Mouse (Mus musculus) midbrain, embryonic 12.5 days (tissue): ENCODE data around the gene Prss50. TPM values are rescaled to one million over a fixed set of nuclear protein-coding genes. Genes with fewer than 3 reads are reported as not detected.

ENCODE experiments used
- ATAC-seq: fragments of 200-750 bp; cut with Nextera tagmentation; 2 replicates; pipeline ENCODE4 v1.8.0; 2017; ENCODE audit warnings: low read depth, moderate TSS enrichment, moderate library complexity; ENCODE audit not compliant: low FRiP score
- H3K27ac ChIP-seq: fragments of 300-500 bp; sonication (generic); replicated peaks from 2 replicates; pipeline ENCODE4 v1.5.1; 2016; ENCODE audit warnings: mild to moderate bottlenecking
- H3K27me3 ChIP-seq: fragments of 300-500 bp; sonication (generic); 2 replicates; pipeline ENCODE4 v1.6.1; 2016; ENCODE audit warnings: mild to moderate bottlenecking
- H3K36me3 ChIP-seq: fragments of 300-500 bp; sonication (generic); 2 replicates; pipeline ENCODE4 v1.6.1; 2016
- H3K4me1 ChIP-seq: fragments of 300-500 bp; sonication (generic); 2 replicates; pipeline ENCODE4 v1.6.1; 2016
- H3K4me2 ChIP-seq: fragments of 300-500 bp; sonication (generic); replicated peaks from 2 replicates; pipeline ENCODE4 v1.6.1; 2016; ENCODE audit warnings: mild to moderate bottlenecking, moderate library complexity
- H3K4me3 ChIP-seq: fragments of 300-500 bp; sonication (generic); 2 replicates; pipeline ENCODE4 v1.5.1; 2016; ENCODE audit warnings: mild to moderate bottlenecking
- H3K9ac ChIP-seq: fragments of 300-500 bp; sonication (generic); replicated peaks from 2 replicates; pipeline ENCODE4 v1.6.1; 2016; ENCODE audit warnings: mild to moderate bottlenecking, moderate library complexity
- H3K9me3 ChIP-seq: fragments of 300-500 bp; sonication (generic); 2 replicates; pipeline ENCODE4 v1.6.1; 2016; ENCODE audit warnings: mild to moderate bottlenecking
- WGBS: fragments of 180-500 bp; shearing (Covaris S2); methylation state at CpG from one replicate; pipeline ENCODE4 v1.1.7; 2016; 5-methylcytosine and 5-hydroxymethylcytosine counted together
- polyA plus RNA-seq: library from polyadenylated mRNA; unstranded; fragments of >200 nt; fragmentation: Nextera tagmentation; extraction: Ambion mirVana; gene quantifications from 2 replicates; pipeline ENCODE4 v1.2.1, GENCODE M21; 2016

Prss50 gene
- polyA plus RNA-seq, 1 experiment from 2014 or later: not detected

- Histone ChIP-seq H3K4me3 (no peak overlapping the region), H3K27ac (no peak overlapping the region), H3K27me3 (peaks cover 69% of the 10 kb centered on the region), H3K4me2 (no peak overlapping the region), H3K9ac (no peak overlapping the region), H3K9me3 (no peaks in the 10 kb centered on the region), H3K4me1 (peaks cover 33% of the 10 kb centered on the region), H3K36me3 (no peaks in the 10 kb centered on the region)
- no peak for ATAC-seq
- 82% methylated on average over 5 of the region's 5 CpGs for WGBS
These were observed 20.1 kb downstream of the Prss50 start for GRCm38 (mm10) chr9:110877888-110878287.

- no peak for ATAC-seq
- Histone ChIP-seq H3K4me3 (peak within 1 kb of the TSS; percentile 43), H3K27me3 (peaks cover 55% of the 10 kb centered on the region), H3K9me3 (no peaks in the 10 kb centered on the region), H3K36me3 (no peaks in the 10 kb centered on the region), H3K4me1 (peaks cover 24% of the 10 kb centered on the region), H3K27ac (no peak within 1 kb of the TSS), H3K9ac (peak within 1 kb of the TSS; percentile 11; the same call in 1 of the 2 replicates), H3K4me2 (peak within 1 kb of the TSS; percentile 65)
- 13% methylated on average over 12 of the region's 12 CpGs for WGBS
These were observed 21.6 kb downstream of the Prss50 start, which contains the start of gene Als2cl for GRCm38 (mm10) chr9:110879191-110879920. Gene Als2cl, plus strand, starts transcription at chr9:110879870.

- peaks cover 17% of the 10 kb centered on the region for H3K4me1 ChIP-seq
- H3K27ac ChIP-seq: no peak within 1 kb of the TSS
- H3K27me3 ChIP-seq: peaks cover 52% of the 10 kb centered on the region
- peak within 1 kb of the TSS; percentile 11; the same call in 1 of the 2 replicates for H3K9ac ChIP-seq
- 1% methylated on average over 39 of the region's 57 CpGs for WGBS
- peak within 1 kb of the TSS; percentile 65 for H3K4me2 ChIP-seq
- no peaks in the 10 kb centered on the region for H3K9me3 ChIP-seq
- peak within 1 kb of the TSS; percentile 43 for H3K4me3 ChIP-seq
- no peak for ATAC-seq
- no peaks in the 10 kb centered on the region for H3K36me3 ChIP-seq
These were observed 22.3 kb downstream of the Prss50 start, which contains the start of gene Tmie for GRCm38 (mm10) chr9:110879998-110880561. Gene Tmie, minus strand, starts transcription at chr9:110880113.

GRCm38 (mm10) chr9:110880772-110881171, 23.0 kb downstream of the Prss50 start:
- H3K4me3 ChIP-seq: peak overlapping the region; percentile 43; the same call in 1 of the 2 replicates
- peak overlapping the region; percentile 65 for H3K4me2 ChIP-seq
- no peak for ATAC-seq
- H3K36me3 ChIP-seq: no peaks in the 10 kb centered on the region
- H3K27ac ChIP-seq: no peak overlapping the region
- H3K4me1 ChIP-seq: peaks cover 12% of the 10 kb centered on the region
- no peak overlapping the region for H3K9ac ChIP-seq
- H3K27me3 ChIP-seq: peaks cover 48% of the 10 kb centered on the region
- no peaks in the 10 kb centered on the region for H3K9me3 ChIP-seq
- WGBS: 75% methylated on average over 4 of the region's 4 CpGs

GRCm38 (mm10) chr9:110881953-110882352, 24.2 kb downstream of the Prss50 start:
- Histone ChIP-seq H3K9me3 (no peaks in the 10 kb centered on the region), H3K27ac (no peak overlapping the region), H3K27me3 (peaks cover 48% of the 10 kb centered on the region), H3K36me3 (no peaks in the 10 kb centered on the region), H3K4me3 (no peak overlapping the region), H3K4me1 (peaks cover 12% of the 10 kb centered on the region), H3K9ac (no peak overlapping the region), H3K4me2 (no peak overlapping the region)
- ATAC-seq: no peak
- 79% methylated on average over 7 of the region's 7 CpGs for WGBS

- no peaks in the 10 kb centered on the region for H3K9me3 ChIP-seq
- WGBS: 76% methylated on average over 9 of the region's 9 CpGs
- H3K27ac ChIP-seq: no peak overlapping the region
- no peaks in the 10 kb centered on the region for H3K36me3 ChIP-seq
- 0 out of 2 replicates have a peak, but pooled peaks cover 5% of the 10 kb centered on the region for H3K4me1 ChIP-seq
- H3K4me3 ChIP-seq: no peak overlapping the region
- ATAC-seq: no peak
- no peak overlapping the region for H3K4me2 ChIP-seq
- peaks cover 5% of the 10 kb centered on the region; the same call in 1 of the 2 replicates for H3K27me3 ChIP-seq
- no peak overlapping the region for H3K9ac ChIP-seq
These were observed 29.9 kb downstream of the Prss50 start for GRCm38 (mm10) chr9:110887388-110888303.

- H3K4me1 ChIP-seq: 0 out of 2 replicates have a peak, but pooled peaks cover 5% of the 10 kb centered on the region
- 90% methylated on average over 14 of the region's 14 CpGs for WGBS
- H3K4me3 ChIP-seq: no peak overlapping the region
These were observed 31.2 kb downstream of the Prss50 start for GRCm38 (mm10) chr9:110888935-110889334.

GRCm38 (mm10) chr9:110890026-110890783, 32.4 kb downstream of the Prss50 start:
- H3K4me3 ChIP-seq: no peak overlapping the region
- ATAC-seq: no peak

More at GRCm38 (mm10) chr9:110888935-110889334, 31.2 kb downstream of the Prss50 start:
- Histone ChIP-seq H3K27me3 (peaks cover 5% of the 10 kb centered on the region; the same call in 1 of the 2 replicates), H3K9me3 (no peaks in the 10 kb centered on the region), H3K9ac (no peak overlapping the region), H3K27ac (no peak overlapping the region), H3K36me3 (no peaks in the 10 kb centered on the region), H3K4me2 (no peak overlapping the region)
- ATAC-seq: no peak

GRCm38 (mm10) chr9:110891077-110891828, 33.5 kb downstream of the Prss50 start:
- no peak overlapping the region for H3K4me3 ChIP-seq
- 0 out of 2 replicates have a peak, but pooled peaks cover 5% of the 10 kb centered on the region for H3K4me1 ChIP-seq
- no peak for ATAC-seq
- no peak overlapping the region for H3K9ac ChIP-seq
- no peaks in the 10 kb centered on the region for H3K9me3 ChIP-seq
- no peak overlapping the region for H3K4me2 ChIP-seq
- 80% methylated on average over 12 of the region's 12 CpGs for WGBS
- H3K36me3 ChIP-seq: no peaks in the 10 kb centered on the region
- H3K27ac ChIP-seq: no peak overlapping the region
- peaks cover 14% of the 10 kb centered on the region for H3K27me3 ChIP-seq

More at GRCm38 (mm10) chr9:110890026-110890783, 32.4 kb downstream of the Prss50 start:
- Histone ChIP-seq H3K9me3 (no peaks in the 10 kb centered on the region), H3K4me1 (0 out of 2 replicates have a peak, but pooled peaks cover 5% of the 10 kb centered on the region), H3K27me3 (peaks cover 6% of the 10 kb centered on the region), H3K27ac (no peak overlapping the region), H3K36me3 (no peaks in the 10 kb centered on the region), H3K9ac (no peak overlapping the region), H3K4me2 (no peak overlapping the region)
- WGBS: 17% methylated on average over 21 of the region's 21 CpGs

GRCm38 (mm10) chr9:110892552-110892951, 34.8 kb downstream of the Prss50 start:
- Histone ChIP-seq H3K27me3 (peaks cover 14% of the 10 kb centered on the region), H3K9ac (no peak overlapping the region), H3K36me3 (no peaks in the 10 kb centered on the region), H3K9me3 (no peaks in the 10 kb centered on the region), H3K27ac (no peak overlapping the region), H3K4me3 (no peak overlapping the region), H3K4me2 (no peak overlapping the region), H3K4me1 (0 out of 2 replicates have a peak, but pooled peaks cover 5% of the 10 kb centered on the region)
- ATAC-seq: no peak
- 83% methylated on average over 3 of the region's 3 CpGs for WGBS
